Mouse (Mus musculus): Measurements from ENCODE around the gene Mfsd4b2.
"Not testable (repeated sequence)": the region's sequence is repeated elsewhere in the genome, so short reads cannot be mapped to it uniquely, and the experiment has no call there.

Mfsd4b2 gene

DNA sequence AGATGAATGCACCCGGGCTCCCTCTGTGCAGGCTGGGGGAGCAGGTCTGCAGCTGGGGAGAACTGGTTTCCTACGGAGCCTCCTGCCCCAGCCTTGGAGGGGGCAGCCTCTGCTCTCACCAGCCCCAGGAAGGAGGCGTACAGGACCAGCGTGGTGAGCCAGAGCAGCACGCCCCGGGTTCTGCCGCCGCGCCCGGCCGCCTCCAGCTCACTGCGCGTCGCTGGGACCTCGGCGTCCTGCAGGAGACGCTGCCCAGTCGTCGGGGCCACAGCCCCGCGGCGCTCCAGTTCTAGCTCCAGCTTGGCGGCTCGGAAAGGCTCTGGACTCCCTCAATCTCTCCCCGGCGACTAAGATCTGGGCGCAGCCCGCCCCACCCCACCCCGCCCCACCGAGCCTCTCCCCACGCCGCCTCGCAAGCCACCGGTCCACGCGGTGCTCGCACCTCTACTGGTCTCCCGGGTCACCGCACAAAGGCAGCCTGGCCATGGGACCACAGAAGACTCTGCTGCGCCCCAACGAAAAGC, at the start of gene Mfsd4b2:
Gene Mfsd4b2 (minus strand): TSS at position 308 of the 524 bp plus-strand sequence.
- DNase-seq (ENCODE audit: low spot score) = peak; percentile 7

DNA sequence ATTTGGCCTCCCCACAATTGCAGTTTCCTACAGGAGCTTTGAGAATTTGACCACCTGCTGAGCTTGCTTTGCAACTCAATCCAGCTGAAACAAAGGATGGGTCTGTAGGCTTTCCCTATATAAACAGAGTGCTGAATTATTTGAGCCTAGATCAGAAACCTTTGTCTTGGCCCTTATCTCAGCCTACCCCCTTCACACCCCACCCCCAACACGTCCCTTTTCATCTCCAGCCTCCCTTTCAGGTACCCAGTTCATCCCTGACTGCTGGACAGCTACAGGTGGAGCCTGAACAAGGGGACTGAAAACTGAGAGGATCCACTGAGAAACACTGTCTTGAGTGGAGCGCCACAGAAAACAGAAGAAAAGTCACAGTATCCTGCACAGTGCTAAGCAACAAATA, 49.0 kb upstream of the Mfsd4b2 start:
- no peak for DNase-seq (ENCODE audit: low spot score)

- DNase-seq (ENCODE audit: low spot score) = no peak
Observed at GRCm38 (mm10) chr10:39974982-39975381, 48.3 kb upstream of the Mfsd4b2 start.

GRCm38 (mm10) chr10:39967512-39967911, 40.8 kb upstream of the Mfsd4b2 start:
- peak; percentile 18 for DNase-seq (ENCODE audit: low spot score)

DNA sequence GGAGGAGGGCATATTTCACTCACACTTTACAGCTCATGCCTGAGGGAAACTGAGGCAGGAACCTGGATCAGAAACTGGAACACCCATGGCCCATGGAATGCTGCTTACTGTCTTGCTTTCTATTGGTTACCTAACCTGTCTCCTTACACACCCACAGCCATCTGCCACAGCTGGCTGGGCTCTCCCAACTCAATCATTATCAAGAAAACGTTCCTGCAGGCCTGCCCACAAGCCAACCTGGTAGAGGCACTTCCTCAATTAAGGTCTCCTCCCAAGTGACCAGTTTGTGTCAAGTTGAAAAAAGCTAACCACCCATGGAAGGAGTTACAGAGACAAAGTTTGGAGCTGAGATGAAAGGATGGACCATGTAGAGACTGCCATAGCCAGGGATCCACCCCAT, 35.2 kb upstream of the Mfsd4b2 start:
- no peak for DNase-seq (ENCODE audit: low spot score)

GRCm38 (mm10) chr10:39960441-39960822, 33.7 kb upstream of the Mfsd4b2 start:
- no peak for DNase-seq (ENCODE audit: low spot score)

- peak; percentile 83 for DNase-seq (ENCODE audit: low spot score)
Observed at GRCm38 (mm10) chr10:39959761-39960440, 33.2 kb upstream of the Mfsd4b2 start, which contains the start of gene Mfsd4b3. Mfsd4b3 (minus strand) TSS chr10:39960153.

DNA sequence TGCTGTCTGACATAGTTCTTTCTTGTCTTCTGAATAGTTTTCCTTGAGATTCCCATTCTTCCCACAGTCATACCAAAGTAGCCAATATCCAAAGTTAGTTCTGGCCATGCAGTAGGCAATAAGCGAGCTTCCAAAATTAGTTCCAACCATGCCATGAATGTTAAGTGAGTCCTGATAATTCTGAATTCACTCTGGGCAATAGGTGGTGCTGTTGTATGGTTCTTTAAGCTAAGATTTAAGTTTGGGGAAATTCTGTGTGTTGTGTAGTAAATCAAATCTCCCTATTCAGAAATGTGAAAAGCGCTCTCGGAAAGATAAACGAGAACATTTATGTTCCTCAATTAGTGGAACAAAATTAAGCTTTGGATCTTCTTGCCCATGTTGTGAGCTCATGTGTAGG, 31.5 kb upstream of the Mfsd4b2 start:
- no peak for DNase-seq (ENCODE audit: low spot score)

GRCm38 (mm10) chr10:39956340-39956878, 29.7 kb upstream of the Mfsd4b2 start:
- no peak for DNase-seq (ENCODE audit: low spot score)

DNA sequence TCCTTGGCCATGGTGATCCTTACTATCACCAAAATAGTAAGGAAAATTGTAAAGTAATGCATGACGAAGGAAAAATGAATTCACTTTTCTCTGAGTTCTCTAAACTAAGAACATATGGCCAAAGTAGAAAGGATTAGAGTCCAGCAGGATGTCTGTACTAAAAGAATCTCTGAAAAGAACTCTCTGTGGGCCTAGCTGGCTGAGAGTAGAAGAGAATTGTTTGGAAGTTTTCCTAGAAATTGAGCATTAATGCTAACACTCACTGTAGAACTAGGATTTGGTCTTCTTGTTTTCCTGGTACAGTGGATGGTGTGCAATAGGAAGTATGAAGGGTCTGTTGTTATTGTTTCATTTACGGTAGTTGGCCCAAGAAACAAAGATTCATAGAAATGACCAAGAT, 28.4 kb upstream of the Mfsd4b2 start:
- no peak for DNase-seq (ENCODE audit: low spot score)

GRCm38 (mm10) chr10:39949377-39949954, 22.7 kb upstream of the Mfsd4b2 start:
- DNase-seq (ENCODE audit: low spot score) = no peak

- DNase-seq (ENCODE audit: low spot score) = not testable (repeated sequence)
Observed at GRCm38 (mm10) chr10:39947195-39947594, 20.5 kb upstream of the Mfsd4b2 start.

- no peak for DNase-seq (ENCODE audit: low spot score)
Observed at GRCm38 (mm10) chr10:39936553-39936952, 9.8 kb upstream of the Mfsd4b2 start.

GRCm38 (mm10) chr10:39924556-39924955, 2.2 kb downstream of the Mfsd4b2 start:
- DNase-seq (ENCODE audit: low spot score) = not testable (repeated sequence)

DNA sequence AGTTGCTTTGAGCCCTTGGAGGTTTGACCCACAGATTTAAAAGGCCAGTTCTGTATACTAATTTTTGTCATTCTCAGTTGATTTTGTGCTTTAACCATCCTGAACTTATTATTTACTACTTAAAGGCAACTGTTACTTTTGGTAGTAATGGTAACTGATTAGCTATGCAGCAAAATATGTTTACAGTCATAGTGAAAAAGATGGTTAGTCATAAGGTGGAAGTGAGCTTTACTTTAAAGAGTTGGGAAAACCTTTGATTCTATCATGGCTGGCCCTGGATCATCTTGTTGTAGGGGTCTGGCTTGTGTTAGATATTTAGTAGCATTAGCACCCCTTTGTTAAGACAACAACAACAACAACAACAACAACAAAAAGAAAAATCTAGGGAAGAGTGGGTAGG, 14.1 kb downstream of the Mfsd4b2 start:
- no peak for DNase-seq (ENCODE audit: low spot score)

- DNase-seq (ENCODE audit: low spot score) = no peak
Observed at GRCm38 (mm10) chr10:39908768-39909441, 17.8 kb downstream of the Mfsd4b2 start.

DNA sequence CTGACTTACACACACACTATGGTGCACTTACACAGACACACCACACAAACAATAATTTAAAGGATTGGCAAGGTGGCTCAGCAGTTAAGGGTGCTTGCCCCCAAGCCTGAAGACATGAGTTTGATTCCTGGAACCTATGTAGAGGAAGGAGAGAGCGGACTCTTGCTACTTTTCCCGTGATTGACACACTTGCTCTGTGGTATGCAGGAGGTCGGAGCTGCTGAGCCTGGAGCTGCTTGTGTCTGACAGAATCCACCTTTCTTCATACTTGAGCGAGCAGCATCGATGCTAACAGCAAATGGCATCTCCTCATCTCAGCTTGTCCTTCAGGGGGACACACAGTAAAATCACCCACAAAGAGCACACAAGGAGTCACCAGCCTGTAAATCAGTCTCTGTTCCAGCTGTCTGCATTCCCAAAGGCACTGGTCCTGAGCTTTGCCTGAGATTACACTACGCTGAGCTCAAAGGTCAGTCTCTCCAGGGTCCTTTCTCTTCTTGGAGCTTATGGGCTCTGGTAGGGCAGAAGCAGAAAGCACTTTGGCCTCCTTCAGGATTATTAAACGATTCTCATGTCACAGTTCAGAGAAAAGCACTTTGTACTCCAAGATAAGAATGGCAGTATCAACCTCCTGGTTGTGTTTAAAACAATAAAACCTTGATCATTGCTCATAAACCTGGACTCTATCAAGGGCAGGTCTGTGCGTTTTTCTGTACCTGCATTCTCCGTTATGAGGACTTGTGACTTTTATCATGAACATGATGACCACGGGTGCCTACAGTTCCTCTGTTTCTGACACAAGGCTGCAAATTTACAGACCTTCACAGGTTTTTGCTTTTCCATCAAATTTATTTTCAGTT, 19.7 kb downstream of the Mfsd4b2 start:
- no peak for DNase-seq (ENCODE audit: low spot score)

DNA sequence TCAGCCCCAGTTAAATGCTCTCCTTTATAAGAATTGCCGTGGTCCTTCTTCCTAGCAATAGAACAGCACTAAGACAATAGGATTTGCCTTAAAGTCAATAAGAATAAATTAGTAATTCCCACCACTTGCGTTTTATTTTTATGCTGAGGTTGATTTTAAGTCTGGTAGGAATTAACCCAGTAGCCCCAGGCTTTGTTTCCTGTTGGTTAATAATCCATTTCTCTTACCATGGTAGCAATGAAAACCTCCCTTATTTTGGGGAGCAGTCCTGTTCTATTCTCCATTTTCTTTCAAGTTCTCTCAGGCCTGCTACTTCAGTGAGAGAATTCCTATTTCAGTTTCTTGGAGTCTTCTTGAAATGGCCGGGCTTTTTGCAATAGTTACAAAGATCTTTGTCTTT, 22.5 kb downstream of the Mfsd4b2 start:
- DNase-seq (ENCODE audit: low spot score) = no peak

DNA sequence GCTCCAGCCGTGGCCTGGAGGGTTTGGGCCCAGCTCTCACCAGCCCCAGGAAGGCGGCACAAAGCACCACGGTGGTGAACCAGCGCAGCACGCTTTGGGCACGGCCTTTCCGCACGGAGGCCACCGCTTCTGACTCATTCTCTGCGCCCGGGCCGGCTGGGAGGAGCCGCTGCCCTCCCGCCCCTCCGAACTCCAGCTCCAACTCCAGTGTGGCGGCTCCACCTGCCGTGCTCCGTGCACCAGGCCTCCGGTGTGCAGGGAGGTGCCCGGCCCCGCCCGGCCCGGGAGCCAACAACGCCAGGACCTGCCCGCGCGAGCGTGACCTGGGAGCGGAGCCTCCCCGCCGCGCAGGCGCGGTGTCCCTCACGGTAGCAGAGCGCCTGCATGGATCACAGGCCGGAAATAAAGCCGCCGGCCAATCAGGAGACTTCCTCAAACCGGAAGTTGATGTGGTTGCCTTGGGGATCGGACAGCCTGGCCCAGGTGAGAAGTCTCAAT, 27.8 kb downstream of the Mfsd4b2 start, which contains the start of gene Mfsd4b4:
Gene Mfsd4b4 (minus strand): TSS at position 365 of the 498 bp plus-strand sequence.
- DNase-seq (ENCODE audit: low spot score) = peak; percentile 73

GRCm38 (mm10) chr10:39896503-39896902, 30.2 kb downstream of the Mfsd4b2 start:
- no peak for DNase-seq (ENCODE audit: low spot score)
